Mouse (Mus musculus) heart, postnatal 4 days (tissue): ENCODE measurements around the gene Hps4. TPM values are rescaled to one million over a fixed set of nuclear protein-coding genes. Genes with fewer than 3 reads are reported as not detected.
A peak's percentile ranks its signal among the peaks of the same experiment; 100 is the strongest.
"Not testable (repeated sequence)": the region's sequence is repeated elsewhere in the genome, so short reads cannot be mapped to it uniquely, and the experiment has no call there.

Source experiments
- DNase-seq: peaks from one replicate; pipeline ENCODE4 v3.0.0; 2021
- total RNA-seq, 2 experiments: library from RNA; stranded (reverse); gene quantifications; 2 replicates each; pipeline ENCODE4 v1.2.3; 2021

The Hps4 gene
- total RNA-seq, 2 experiments from 2014 or later, result 14.4 to 15.5 TPM

DNA sequence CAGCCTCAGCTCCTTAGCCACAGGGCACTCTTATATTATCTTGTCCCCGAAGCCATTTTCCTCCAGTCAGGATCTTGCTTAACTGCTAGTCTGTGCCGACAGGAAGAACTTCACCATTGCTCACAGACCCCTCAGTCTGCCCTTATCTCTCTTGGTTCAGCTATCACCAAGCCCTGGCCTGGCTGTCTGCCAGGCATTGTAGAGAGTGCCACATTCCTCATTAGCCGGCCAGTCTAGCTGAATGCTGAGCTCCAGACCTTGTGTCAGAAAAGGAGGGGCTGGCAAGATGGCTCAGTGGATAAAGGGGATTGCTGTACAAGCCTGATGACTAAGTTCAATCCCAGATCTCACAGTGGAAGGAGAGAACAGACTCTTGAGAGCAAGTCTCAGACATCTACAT is 63.1 kb downstream of the Hps4 start:
- DNase-seq, result no peak

DNA sequence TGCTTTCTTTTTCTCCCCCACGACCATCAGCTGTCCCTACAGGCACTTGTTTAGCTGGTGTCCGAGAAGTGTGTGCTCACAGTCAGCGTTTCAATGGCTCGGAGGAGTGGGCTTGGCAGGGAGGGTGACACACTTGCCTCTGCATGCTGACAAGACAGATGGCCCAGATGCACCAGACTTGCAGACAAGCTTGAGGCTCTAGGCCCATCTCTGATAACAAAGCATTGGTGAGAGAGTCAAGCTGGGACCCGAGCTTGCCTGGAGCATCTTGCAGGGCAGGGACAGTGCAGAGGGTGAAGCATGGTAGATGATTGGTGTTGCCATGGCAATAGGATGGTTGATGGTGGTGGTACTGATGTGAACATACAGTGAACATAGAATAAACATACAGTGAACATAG is 66.4 kb downstream of the Hps4 start:
- no peak for DNase-seq

DNA sequence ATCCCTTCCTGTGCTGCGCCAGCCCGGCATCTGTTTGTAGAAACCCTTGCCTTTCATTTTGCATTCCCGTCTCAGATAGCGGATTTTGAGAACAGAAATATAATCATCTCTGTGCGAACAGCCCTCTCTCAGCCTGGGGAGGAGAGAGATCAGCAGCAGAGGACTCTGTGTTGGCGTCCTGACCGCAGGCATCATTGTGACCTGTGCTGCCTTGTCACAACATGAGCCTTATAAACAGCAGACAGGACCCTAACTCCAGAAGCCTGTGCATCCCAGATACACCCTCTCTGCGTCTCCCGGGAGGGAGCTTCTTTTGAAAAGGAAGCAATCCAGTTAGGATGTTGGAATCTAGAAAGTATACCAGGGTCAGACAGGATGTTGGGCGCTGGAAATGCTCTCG is 68.2 kb downstream of the Hps4 start:
- DNase-seq, result no peak

DNA sequence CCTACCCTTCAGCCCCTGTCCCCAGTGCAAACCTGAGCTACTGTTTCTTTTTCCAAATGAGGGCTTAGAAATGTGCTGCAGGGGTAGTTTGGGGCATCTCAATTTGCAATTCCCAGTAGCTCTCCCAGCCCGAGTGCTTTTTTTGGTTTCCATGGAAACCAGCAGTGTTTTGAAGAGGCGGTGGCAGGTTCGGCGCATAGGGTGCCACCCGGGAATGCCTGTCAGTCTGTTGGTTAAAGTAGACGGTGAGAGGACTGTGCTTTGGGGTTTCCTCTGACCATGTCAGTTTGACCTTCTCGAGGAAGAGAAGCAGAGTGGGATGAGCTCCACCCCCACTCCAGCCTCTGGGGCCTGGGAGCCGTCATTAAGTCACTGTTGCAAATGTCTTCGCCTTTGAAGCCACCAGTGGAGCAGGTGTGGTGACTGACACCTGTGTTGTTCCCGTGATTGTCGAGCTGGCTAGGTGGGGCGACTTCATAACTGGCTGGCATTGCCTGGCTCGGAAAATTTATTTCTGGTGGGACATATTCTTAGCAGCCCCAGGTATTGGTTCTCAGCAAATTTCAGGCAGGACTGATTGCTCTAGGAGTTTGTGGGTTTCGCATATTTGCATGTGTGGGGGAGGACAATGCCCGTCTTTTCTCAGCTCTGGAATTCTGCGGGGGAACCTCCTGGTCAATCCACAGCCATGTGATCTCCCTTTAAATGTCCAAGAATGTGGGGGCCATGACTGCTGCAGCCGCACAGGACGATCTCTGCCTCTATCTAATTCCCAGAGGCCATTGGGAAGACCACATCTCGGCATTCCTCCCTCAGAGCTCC is 68.8 kb downstream of the Hps4 start:
- DNase-seq, result no peak

DNA sequence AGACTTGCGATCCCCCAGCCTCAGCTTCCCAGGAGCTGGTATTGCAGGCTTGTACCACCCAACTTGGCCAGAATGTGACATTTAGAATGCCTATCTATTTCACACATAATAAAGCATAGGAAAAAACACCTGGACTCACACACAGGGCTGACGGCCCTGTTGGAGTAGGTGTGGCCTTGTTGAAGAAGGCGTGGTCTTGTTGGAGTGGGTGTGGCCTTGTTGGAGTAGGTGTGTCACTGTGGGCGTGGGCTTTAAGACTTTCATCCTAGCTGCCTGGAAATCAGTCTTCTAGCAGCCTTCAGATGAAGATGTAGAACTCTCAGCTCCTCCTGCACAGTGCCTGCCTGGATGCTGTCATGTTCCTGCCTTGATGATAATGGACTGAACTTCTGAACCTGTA is 69.9 kb downstream of the Hps4 start:
- DNase-seq, result not testable (repeated sequence)

DNA sequence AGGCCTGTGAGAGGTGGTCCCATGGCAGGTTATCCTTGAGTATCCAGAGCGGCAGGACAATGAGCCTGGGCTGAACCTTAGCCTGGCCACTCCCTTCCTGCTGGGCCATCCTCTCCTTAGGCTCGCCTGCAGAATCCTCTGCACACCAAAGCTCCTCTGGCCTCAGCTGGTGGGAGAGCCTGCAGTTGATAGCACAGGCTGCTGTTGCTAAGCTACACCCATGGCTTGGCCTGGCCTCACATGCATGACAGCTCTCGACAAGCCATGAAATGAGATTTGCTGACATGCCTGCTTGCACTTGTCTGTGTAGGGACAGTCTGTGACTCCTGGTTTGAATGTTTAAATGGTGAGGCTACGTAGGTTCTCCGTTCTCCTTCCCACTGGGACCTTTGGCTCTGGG is 73.8 kb downstream of the Hps4 start:
- no peak for DNase-seq

DNA sequence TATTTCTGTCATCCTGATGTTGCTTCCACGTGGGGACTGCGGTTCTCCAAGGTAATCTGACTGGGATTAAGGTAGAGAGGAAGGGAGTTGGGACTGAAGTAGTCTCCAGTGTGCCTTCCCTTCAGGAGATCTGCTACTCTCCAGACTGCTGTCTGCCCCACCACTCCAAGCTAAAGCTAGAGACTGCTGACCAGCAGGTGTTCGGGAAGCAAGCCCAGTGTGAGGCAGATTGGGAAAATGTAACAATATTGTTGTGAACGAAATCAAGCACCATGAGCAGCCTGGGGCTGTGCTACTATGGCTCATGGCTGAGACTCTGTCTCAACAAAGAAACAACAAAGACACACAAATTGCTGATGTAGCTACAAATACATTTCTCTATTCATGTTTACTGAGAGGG is 75.1 kb downstream of the Hps4 start:
- DNase-seq, result no peak

DNA sequence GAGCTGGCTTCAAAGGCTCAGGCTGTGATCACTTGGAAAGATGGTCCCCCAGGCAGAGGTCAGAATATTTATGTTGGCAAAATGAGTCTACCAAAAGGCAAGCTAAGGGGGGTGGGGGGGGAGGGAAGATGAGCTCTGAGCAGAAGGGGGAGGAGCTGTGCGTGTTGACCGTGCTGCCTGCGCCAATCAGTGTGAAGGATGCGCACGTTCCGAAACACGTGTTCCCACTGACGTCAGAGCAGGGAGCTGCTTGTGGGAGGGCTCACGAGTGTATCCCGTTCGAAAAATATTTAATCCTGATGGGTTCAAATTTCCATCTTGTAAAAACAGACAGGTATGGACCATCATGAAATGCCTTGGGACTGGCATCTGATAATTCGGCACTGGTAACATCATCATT is 76.7 kb downstream of the Hps4 start:
- DNase-seq, result no peak

DNA sequence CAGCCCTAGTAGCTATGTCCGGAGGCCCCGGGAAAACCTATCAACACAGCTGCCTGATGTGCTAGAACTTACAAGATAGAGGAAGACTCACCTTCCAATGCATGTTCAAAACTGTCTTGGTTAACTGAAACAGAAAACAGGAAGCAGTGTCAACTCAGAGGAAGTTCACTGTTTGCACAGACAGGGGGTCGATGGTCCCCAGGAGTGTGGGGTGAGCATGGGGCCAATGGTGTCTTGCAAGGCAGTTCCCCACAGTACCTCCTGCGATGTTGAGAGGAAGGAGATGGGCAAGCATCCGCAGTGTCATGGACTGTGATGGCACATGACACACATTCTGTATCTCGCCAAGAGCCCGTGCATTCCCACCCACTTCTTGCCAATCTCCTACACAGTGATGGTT is 83.8 kb downstream of the Hps4 start:
- DNase-seq, result no peak

DNA sequence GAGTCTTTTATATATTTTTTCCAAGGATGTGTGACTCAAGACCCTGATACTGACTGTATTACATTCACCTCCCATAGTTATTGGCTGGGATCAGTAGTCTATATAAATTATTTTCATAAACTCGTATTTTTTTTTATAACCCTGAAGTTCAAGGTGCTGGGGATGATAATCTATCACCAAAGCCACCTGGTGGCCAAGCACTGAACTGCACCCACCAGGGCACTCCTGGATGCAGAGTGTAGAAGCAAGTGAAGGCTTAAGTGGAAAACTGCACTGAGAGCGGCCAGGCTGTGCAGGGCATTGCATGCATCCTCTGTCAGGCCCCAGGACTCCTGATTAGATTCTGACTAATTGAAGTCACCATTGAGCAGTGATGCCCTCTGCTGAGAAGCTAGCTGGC is 84.4 kb downstream of the Hps4 start:
- peak; percentile 80 for DNase-seq

Other genes starting within 250 kb of the Hps4 start
- 1 to 10 TPM; 1.7 to 2.3 TPM for gene Cryba4, start 90.6 kb upstream of the Hps4 start, total RNA-seq
- not detected for gene Crybb1, start 87.3 kb upstream of the Hps4 start, total RNA-seq
- gene Tpst2, start 66.4 kb upstream of the Hps4 start, total RNA-seq, result 10 to 100 TPM; 44.4 to 45.6 TPM
- gene Tfip11, start 16.7 kb upstream of the Hps4 start, total RNA-seq, result 10 to 100 TPM; 20.3 to 20.5 TPM
- gene Srrd, start within 50 bp of the Hps4 start, total RNA-seq, result 10 to 100 TPM; 11.5 to 14.6 TPM
- under 1 TPM in 1 of 2 experiments, not detected in 1; 0.11 TPM for gene Gm6583, start 12.9 kb downstream of the Hps4 start, total RNA-seq
- 1 to 10 TPM; 1.4 to 1.6 TPM for gene Asphd2, start 51.8 kb downstream of the Hps4 start, total RNA-seq
- gene Gm6588, start 106.3 kb downstream of the Hps4 start, total RNA-seq, result not detected
- gene Sez6l, start 234.1 kb downstream of the Hps4 start, total RNA-seq, result under 1 TPM; 0.52 TPM